Comparison of ENCODE assay signal across 8 mouse cellular contexts in genomic region chr1:172312768-172313561, GRCm38 (mm10). TPM values are rescaled to one million over a fixed set of nuclear protein-coding genes. Genes with fewer than 3 reads are reported as not detected.
A peak's percentile ranks its signal among the peaks of the same experiment; 100 is the strongest.
DNase-seq lines count a peak whose midpoint lies in the region; ATAC-seq and TF ChIP-seq lines count a peak whose summit lies in the region.

No protein-coding gene starts in this region.

- H3K9ac ChIP-seq in embryonic facial prominence, embryonic 13.5 days, result peak overlapping the region; percentile 77
- peak overlapping the region; percentile 62 for H3K9ac ChIP-seq in hindbrain, embryonic 14.5 days
- H3K9ac ChIP-seq in lung, postnatal 0 days (replicated peaks; ENCODE audit: low read depth), result peak overlapping the region; percentile 63
- H3K9ac ChIP-seq in stomach, embryonic 15.5 days, result peak overlapping the region; percentile 43; the same call in 1 of the 2 replicates

- H3K4me1 ChIP-seq in embryonic facial prominence, embryonic 13.5 days, result peaks cover 46% of the 10 kb centered on the region
- H3K4me1 ChIP-seq in hindbrain, embryonic 14.5 days (replicated peaks; ENCODE audit: control insufficient read depth, insufficient read depth, low read length), result peaks cover 50% of the 10 kb centered on the region; the same call in 1 of the 2 replicates
- H3K4me1 ChIP-seq in lung, postnatal 0 days (ENCODE audit: insufficient read depth, low read depth, low read length), result peaks cover 4% of the 10 kb centered on the region; the same call in 1 of the 2 replicates
- H3K4me1 ChIP-seq in stomach, embryonic 15.5 days, result peaks cover 14% of the 10 kb centered on the region

- no peak for TF ChIP-seq EP300 in lung, postnatal 0 days (IDR thresholded peaks at IDR 0.05)

- peak overlapping the region; percentile 59 for H3K4me3 ChIP-seq in embryonic facial prominence, embryonic 13.5 days
- H3K4me3 ChIP-seq in hindbrain, embryonic 14.5 days (replicated peaks; ENCODE audit: low read length), result peak overlapping the region; percentile 51
- peak overlapping the region; percentile 63 for H3K4me3 ChIP-seq in lung, postnatal 0 days (ENCODE audit: low read depth, low read length)
- peak overlapping the region; percentile 70 for H3K4me3 ChIP-seq in stomach, embryonic 15.5 days (replicated peaks)

- no peaks in the 10 kb centered on the region for H3K27me3 ChIP-seq in embryonic facial prominence, embryonic 13.5 days
- H3K27me3 ChIP-seq in hindbrain, embryonic 14.5 days (ENCODE audit: control insufficient read depth, insufficient read depth, low read length), result no peaks in the 10 kb centered on the region
- no peaks in the 10 kb centered on the region for H3K27me3 ChIP-seq in lung, postnatal 0 days (replicated peaks; ENCODE audit: insufficient read depth, low read length)
- no peaks in the 10 kb centered on the region for H3K27me3 ChIP-seq in stomach, embryonic 15.5 days (replicated peaks)

- peak overlapping the region; percentile 93 for H3K4me2 ChIP-seq in embryonic facial prominence, embryonic 13.5 days
- H3K4me2 ChIP-seq in hindbrain, embryonic 14.5 days (replicated peaks), result peak overlapping the region; percentile 89
- peak overlapping the region; percentile 96 for H3K4me2 ChIP-seq in lung, postnatal 0 days (replicated peaks; ENCODE audit: low read depth, low read length)
- peak overlapping the region; percentile 95 for H3K4me2 ChIP-seq in stomach, embryonic 15.5 days

- no peak for TF ChIP-seq CTCF in lung, postnatal 0 days (IDR thresholded peaks at IDR 0.05)

- peaks cover 7% of the 10 kb centered on the region; the same call in 1 of the 2 replicates for H3K36me3 ChIP-seq in embryonic facial prominence, embryonic 13.5 days
- H3K36me3 ChIP-seq in hindbrain, embryonic 14.5 days (replicated peaks; ENCODE audit: control insufficient read depth, insufficient read depth), result 0 out of 2 replicates have a peak, but pooled peaks cover 3% of the 10 kb centered on the region
- no peaks in the 10 kb centered on the region for H3K36me3 ChIP-seq in lung, postnatal 0 days (ENCODE audit: insufficient read depth, low read length)
- no peaks in the 10 kb centered on the region for H3K36me3 ChIP-seq in stomach, embryonic 15.5 days

- peak overlapping the region; percentile 86 for H3K27ac ChIP-seq in embryonic facial prominence, embryonic 13.5 days
- peak overlapping the region; percentile 16; the same call in 1 of the 2 replicates for H3K27ac ChIP-seq in hindbrain, embryonic 14.5 days
- no peak overlapping the region for H3K27ac ChIP-seq in lung, postnatal 0 days (ENCODE audit: low read length)
- H3K27ac ChIP-seq in stomach, embryonic 15.5 days, result no peak overlapping the region

- 15% methylated on average over 16 of the region's 16 CpGs for WGBS in embryonic facial prominence, embryonic 13.5 days
- WGBS in hindbrain, embryonic 14.5 days, result 7% methylated on average over 16 of the region's 16 CpGs
- 9% methylated on average over 16 of the region's 16 CpGs for WGBS in lung, postnatal 0 days
- WGBS in stomach, embryonic 15.5 days, result 14% methylated on average over 16 of the region's 16 CpGs

- H3K9me3 ChIP-seq in embryonic facial prominence, embryonic 13.5 days, result no peaks in the 10 kb centered on the region
- no peaks in the 10 kb centered on the region for H3K9me3 ChIP-seq in hindbrain, embryonic 14.5 days (ENCODE audit: control insufficient read depth, low read length)
- H3K9me3 ChIP-seq in lung, postnatal 0 days (ENCODE audit: low read length), result no peaks in the 10 kb centered on the region
- H3K9me3 ChIP-seq in stomach, embryonic 15.5 days, result no peaks in the 10 kb centered on the region

- DNase-seq in heart, adult 9 months (ENCODE audit: low spot score in 2 of 2), result peak; percentile 29 to 56
- DNase-seq in heart, adult 8-10 months (ENCODE audit: low spot score), result no peak
- peak; percentile 48 to 51 for DNase-seq in B cell, adult 2 months
- DNase-seq in hindbrain, embryonic 14.5 days (ENCODE audit: low spot score), result no peak
- peak; percentile 35 for DNase-seq in lung, postnatal 0 days (ENCODE audit: low spot score)
- no peak for DNase-seq in embryo, embryonic 9.5 days (ENCODE audit: extremely low spot score)

- no peak for ATAC-seq in embryonic facial prominence, embryonic 13.5 days (ENCODE audit: insufficient number of reproducible peaks, insufficient read depth, low FRiP score, low TSS enrichment, low read depth)
- no peak for ATAC-seq in hindbrain, embryonic 14.5 days (ENCODE audit: low FRiP score)
- ATAC-seq in lung, postnatal 0 days, result no peak
- no peak for ATAC-seq in stomach, embryonic 15.5 days (ENCODE audit: insufficient read depth, low FRiP score, low read depth)

RNA-seq across cellular contexts. Expression of gene Atp1a2, which starts 15.1 kb away (rescaled TPM):
- total RNA-seq in heart, adult 8-10 months (2022), result 100 to 1,000 TPM; 457 to 541 (median 497) TPM
- 1.9 and 2.5 TPM in 2 replicates for polyA plus RNA-seq in embryonic facial prominence, embryonic 13.5 days (2015; fragmentation: Nextera tagmentation; extraction: Ambion mirVana)
- polyA plus RNA-seq in hindbrain, embryonic 14.5 days (2014; fragmentation: Nextera tagmentation; extraction: Ambion mirVana), result 27.9 and 29.5 TPM in 2 replicates
- 15.3 and 17.0 TPM in 2 replicates for polyA plus RNA-seq in lung, postnatal 0 days (2015; fragmentation: Nextera tagmentation; extraction: Ambion mirVana)
- polyA plus RNA-seq in stomach, embryonic 15.5 days (2015; fragmentation: Nextera tagmentation; extraction: Ambion mirVana), result 4.2 and 4.3 TPM in 2 replicates

RNA-seq across cellular contexts. Expression of gene Kcnj9, which starts 16.2 kb away (rescaled TPM):
- total RNA-seq in heart, adult 8-10 months (2022), result not detected
- polyA plus RNA-seq in embryonic facial prominence, embryonic 13.5 days (2015; fragmentation: Nextera tagmentation; extraction: Ambion mirVana), result 0.07 TPM in 1 of 2 replicates, not detected in the other
- polyA plus RNA-seq in hindbrain, embryonic 14.5 days (2014; fragmentation: Nextera tagmentation; extraction: Ambion mirVana), result 1.7 and 2.1 TPM in 2 replicates
- polyA plus RNA-seq in lung, postnatal 0 days (2015; fragmentation: Nextera tagmentation; extraction: Ambion mirVana), result not detected in 2 replicates
- polyA plus RNA-seq in stomach, embryonic 15.5 days (2015; fragmentation: Nextera tagmentation; extraction: Ambion mirVana), result 0.05 and 0.09 TPM in 2 replicates

RNA-seq across cellular contexts. Expression of gene Kcnj10, which starts 28.0 kb away (rescaled TPM):
- under 1 TPM; 0.11 to 0.23 (median 0.16) TPM for total RNA-seq in heart, adult 8-10 months (2022)
- 0.06 TPM in 2 replicates for polyA plus RNA-seq in embryonic facial prominence, embryonic 13.5 days (2015; fragmentation: Nextera tagmentation; extraction: Ambion mirVana)
- polyA plus RNA-seq in hindbrain, embryonic 14.5 days (2014; fragmentation: Nextera tagmentation; extraction: Ambion mirVana), result 2.8 and 3.5 TPM in 2 replicates
- polyA plus RNA-seq in lung, postnatal 0 days (2015; fragmentation: Nextera tagmentation; extraction: Ambion mirVana), result 0.04 TPM in 2 replicates
- polyA plus RNA-seq in stomach, embryonic 15.5 days (2015; fragmentation: Nextera tagmentation; extraction: Ambion mirVana), result 0.10 and 0.17 TPM in 2 replicates

RNA-seq across cellular contexts. Expression of gene Igsf8, which starts 51.5 kb away (rescaled TPM):
- 10 to 100 TPM in 3 of 4 experiments, 1 to 10 TPM in 1; 9.8 to 12.2 (median 11.5) TPM for total RNA-seq in heart, adult 8-10 months (2022)
- 46.9 and 49.8 TPM in 2 replicates for polyA plus RNA-seq in embryonic facial prominence, embryonic 13.5 days (2015; fragmentation: Nextera tagmentation; extraction: Ambion mirVana)
- 64.7 and 69.0 TPM in 2 replicates for polyA plus RNA-seq in hindbrain, embryonic 14.5 days (2014; fragmentation: Nextera tagmentation; extraction: Ambion mirVana)
- 30.0 and 32.4 TPM in 2 replicates for polyA plus RNA-seq in lung, postnatal 0 days (2015; fragmentation: Nextera tagmentation; extraction: Ambion mirVana)
- 44.8 and 45.0 TPM in 2 replicates for polyA plus RNA-seq in stomach, embryonic 15.5 days (2015; fragmentation: Nextera tagmentation; extraction: Ambion mirVana)

RNA-seq across cellular contexts. Expression of gene Atp1a4, which starts 54.8 kb away (rescaled TPM):
- total RNA-seq in heart, adult 8-10 months (2022), result not detected
- not detected in 2 replicates for polyA plus RNA-seq in embryonic facial prominence, embryonic 13.5 days (2015; fragmentation: Nextera tagmentation; extraction: Ambion mirVana)
- 0.15 TPM in 1 of 2 replicates, not detected in the other for polyA plus RNA-seq in hindbrain, embryonic 14.5 days (2014; fragmentation: Nextera tagmentation; extraction: Ambion mirVana)
- 0.04 and 0.05 TPM in 2 replicates for polyA plus RNA-seq in lung, postnatal 0 days (2015; fragmentation: Nextera tagmentation; extraction: Ambion mirVana)
- not detected in 2 replicates for polyA plus RNA-seq in stomach, embryonic 15.5 days (2015; fragmentation: Nextera tagmentation; extraction: Ambion mirVana)

Comparison
In these comparisons a context has a peak if more than half of its experiments do, and no peak if none do; other contexts are left out.
1. DNase-seq: peak in heart, adult 9 months (2 of 2), B cell, adult 2 months (2 of 2) and lung, postnatal 0 days (single experiment); none in heart, adult 8-10 months (single experiment), hindbrain, embryonic 14.5 days (single experiment) and embryo, embryonic 9.5 days (single experiment).
2. H3K27ac ChIP-seq: peak in embryonic facial prominence, embryonic 13.5 days (single experiment) and hindbrain, embryonic 14.5 days (single experiment); none in lung, postnatal 0 days (single experiment) and stomach, embryonic 15.5 days (single experiment).
3. Peak in every context shown above with its lines, with median percentiles within 50 percentile points of each other: H3K4me2 ChIP-seq, H3K4me3 ChIP-seq and H3K9ac ChIP-seq.